Mouse (Mus musculus): Measurements from ENCODE around the gene Stk36.

Gene Stk36

DNA sequence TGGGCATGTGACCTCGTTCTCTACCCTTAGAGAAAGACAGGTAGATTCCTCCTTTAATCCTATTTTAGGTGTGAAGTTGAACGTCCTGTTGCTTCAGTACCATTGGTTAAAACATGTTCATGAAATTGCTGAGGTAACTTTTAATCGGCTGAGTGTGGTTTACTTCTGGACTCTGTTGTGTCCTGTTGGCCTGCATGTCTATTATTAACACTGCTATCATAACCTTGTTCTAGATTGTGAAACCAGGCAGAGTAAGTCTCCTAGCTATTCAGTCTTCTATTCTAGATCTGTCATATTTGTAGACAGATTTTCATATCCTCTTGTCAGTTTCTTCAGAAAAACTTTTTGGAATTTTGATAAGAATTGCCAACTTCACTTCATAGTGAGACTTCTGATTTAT lies 67.1 kb downstream of the Stk36 start:
- DNase-seq (ENCODE audit: low spot score) = no peak

- DNase-seq (ENCODE audit: low spot score) = no peak
Observed at GRCm38 (mm10) chr1:74672731-74673130, 71.5 kb downstream of the Stk36 start.

DNA sequence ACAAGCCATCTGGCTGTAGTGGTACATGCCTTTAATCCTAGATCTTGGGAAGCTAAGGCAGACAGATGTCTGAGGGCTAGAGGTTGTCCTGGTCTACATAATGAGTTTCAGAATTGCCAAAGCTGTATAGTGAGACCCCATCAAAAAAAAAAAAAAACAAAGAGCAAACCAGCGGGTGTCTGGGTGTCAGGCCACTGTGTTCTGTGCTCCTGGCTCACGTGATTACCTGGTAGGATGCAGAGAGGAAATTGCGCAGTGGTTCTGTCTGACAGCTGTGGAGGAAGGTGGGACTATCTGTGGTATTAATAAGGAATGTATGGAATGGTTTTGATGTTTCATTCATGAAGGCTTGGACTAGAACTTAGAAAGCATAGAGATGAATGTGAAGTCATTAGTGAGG lies 75.6 kb downstream of the Stk36 start:
- DNase-seq (ENCODE audit: low spot score) = no peak

DNA sequence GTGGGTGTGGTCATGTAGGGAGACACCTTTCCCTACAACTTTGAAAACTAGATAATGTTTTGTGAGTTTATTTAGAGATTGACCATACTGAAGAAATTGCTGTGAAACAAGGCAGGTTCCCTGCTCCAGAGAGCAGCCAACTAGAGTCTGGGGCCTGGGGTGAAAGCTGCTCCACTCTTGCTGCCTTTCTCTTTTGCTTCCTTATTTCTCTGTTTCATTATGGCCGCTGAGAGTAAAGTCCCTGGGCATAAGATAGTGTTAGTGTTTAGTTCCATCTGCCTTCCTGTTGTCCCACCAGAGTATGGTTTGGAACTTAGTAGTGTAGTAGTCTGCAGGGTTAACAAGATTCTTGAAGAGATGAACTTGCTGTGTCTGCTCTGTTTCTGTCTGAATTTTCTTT lies 76.6 kb downstream of the Stk36 start:
- no peak for DNase-seq (ENCODE audit: low spot score)
